Mouse (Mus musculus) cerebellum, adult 11 months (tissue): ENCODE data around the gene Trabd2b.

Source experiments
- DNase-seq: peaks from one replicate; pipeline ENCODE4 v3.0.0; 2022

Trabd2b gene

DNA sequence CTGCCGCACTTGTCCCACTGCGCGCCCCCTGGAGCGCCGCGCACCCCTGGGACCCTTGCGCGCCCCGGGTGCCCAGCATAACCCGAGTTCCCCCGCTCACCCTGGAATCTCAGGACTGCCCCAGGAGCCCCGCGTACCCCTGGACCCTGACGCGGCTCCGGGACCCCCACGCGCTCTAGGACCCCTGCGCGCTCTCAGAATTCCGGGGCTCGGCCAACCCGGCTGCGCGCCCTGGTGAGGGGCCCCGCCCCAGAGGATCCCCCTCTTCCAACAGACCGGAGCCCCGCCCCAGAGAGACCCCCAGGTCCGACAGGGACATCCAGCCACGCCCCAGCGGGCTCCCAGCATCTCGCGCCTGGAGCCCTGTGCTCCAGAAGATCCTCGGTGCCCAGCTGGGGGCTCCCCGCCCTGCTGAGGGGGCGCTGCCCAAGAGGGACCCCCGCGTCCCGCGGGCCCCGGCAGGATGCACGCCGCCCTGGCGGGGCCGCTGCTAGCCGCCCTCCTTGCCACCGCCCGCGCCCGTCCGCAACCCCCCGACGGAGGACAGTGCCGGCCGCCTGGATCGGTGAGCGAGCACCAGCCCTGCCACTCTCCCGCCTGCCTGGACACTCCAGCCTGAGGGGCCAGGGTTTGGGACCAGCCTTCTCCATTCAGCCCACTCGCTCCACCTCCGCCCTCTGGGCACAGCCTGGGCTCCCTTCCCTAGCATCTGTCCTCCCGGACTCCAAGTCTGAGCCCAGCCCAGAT, at the start of gene Trabd2b:
Trabd2b (plus strand) TSS at position 370 of the 747 bp plus-strand sequence.
- DNase-seq = no peak

GRCm38 (mm10) chr4:114357420-114357819, 49.1 kb upstream of the Trabd2b start:
- DNase-seq = no peak

DNA sequence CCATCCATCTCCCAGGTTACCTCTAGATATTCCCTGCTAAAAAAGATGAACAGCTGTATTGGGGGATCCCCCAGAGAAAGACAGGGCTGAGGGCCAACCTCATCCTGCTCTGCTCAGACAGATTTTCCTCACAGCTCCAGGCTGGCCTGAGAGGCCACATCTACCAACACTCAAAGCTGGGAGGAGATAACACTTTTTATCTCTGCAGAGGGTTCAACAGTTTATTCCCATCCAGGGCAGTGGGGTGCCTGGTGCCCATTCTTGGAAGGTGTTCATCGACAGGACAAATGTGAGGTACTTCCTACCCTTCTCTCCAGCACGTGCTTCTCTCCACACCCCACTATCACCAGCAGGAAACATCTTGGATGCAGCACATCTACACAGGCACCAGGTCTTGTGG, 47.6 kb upstream of the Trabd2b start:
- no peak for DNase-seq

DNA sequence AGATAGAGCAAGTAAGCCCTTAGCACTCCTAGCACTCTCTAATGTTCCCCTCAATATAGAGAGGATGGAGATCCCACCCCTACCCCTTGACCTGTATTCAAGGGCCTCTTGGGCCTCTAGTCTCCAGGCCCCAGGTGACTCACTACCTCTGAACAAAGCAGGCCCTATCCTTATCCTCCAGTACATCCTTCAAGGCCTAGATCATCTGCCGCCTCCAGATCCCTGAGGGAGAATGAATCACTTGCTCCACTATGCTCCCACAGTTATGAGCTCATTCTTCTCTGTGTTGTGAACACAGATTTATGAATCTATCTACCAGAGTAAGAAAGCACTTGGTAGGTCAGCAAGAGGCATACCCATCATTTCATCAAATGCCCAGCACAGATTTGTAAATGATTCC, 46.7 kb upstream of the Trabd2b start:
- no peak for DNase-seq

DNA sequence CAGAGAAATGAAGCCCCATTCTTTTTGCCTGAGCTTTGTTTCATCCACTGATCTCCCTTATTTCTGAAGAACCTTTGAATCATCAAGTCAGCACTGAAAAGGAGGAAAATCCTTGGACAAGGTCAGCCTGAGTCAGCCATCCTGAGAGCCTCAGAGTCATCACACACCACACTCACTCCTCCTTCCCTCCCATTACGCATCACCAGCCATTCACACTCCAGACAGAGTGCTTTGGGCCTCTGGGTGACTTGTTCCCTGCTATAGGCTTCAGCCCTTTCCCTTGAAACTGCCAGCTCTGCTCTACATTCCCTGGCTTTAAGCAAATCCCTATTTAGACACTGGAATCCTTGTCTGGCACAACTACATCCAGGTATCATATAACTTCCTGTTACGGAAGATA, 45.2 kb upstream of the Trabd2b start:
- no peak for DNase-seq

- no peak for DNase-seq
Measured at GRCm38 (mm10) chr4:114365000-114365399, 41.5 kb upstream of the Trabd2b start.

DNA sequence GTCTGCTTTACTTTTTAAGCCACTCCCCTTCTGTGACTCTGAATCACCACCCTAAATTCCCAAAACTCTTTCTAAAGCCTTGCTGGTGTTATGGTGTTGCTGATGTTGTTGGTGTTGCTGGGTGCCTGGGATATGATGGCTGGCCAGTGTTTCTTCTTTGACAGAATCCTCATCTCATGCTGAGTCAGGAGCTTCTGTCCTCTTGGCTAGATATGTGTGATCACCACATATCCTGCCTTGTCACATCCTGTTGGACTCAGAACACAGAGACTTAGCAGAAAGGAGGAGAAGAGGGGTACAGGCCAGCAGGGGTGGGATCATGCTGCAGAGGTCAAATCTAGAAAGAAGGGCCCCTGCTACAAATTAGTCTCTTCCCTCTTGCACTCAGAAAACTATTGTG, 40.9 kb upstream of the Trabd2b start:
- DNase-seq = no peak

DNA sequence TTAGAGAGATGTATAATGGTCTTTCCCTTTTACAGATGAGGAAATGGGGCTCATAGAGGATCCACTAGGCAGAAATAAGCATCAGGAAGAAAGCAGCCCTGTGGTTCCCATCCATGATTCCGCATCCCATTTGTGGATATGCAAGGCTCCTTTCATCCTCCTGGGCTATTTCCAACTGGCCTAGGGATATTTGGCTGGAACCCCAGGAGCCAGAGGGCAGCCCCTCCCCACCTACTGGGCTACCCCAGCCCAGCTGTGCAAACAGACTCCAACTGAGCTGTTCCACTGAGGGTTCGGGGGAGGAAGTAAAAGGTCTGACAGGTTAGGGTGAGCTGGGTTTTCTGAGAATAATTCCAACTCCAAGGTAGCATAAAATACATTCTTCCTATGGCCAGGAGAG, 39.5 kb upstream of the Trabd2b start:
- no peak for DNase-seq

GRCm38 (mm10) chr4:114367840-114368239, 38.7 kb upstream of the Trabd2b start:
- no peak for DNase-seq

DNA sequence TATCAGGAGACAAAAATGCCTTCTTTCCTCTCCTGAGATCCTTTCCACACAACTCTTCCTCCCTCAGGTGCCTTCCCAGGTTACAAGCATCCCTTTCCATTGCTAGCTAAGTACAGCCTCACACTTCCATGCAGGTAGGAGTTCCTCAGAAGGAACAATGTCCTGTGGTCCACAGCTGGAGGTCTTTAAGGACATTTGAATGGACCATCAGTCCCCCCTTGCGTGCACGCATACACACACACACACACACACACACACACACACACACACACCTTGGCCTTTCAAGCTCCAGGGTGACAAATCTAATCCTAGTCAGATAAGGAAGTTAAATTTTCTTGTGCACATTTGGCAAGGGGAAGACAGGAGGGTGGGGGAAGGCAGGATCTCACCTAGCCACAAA, 36.9 kb upstream of the Trabd2b start:
- no peak for DNase-seq

DNA sequence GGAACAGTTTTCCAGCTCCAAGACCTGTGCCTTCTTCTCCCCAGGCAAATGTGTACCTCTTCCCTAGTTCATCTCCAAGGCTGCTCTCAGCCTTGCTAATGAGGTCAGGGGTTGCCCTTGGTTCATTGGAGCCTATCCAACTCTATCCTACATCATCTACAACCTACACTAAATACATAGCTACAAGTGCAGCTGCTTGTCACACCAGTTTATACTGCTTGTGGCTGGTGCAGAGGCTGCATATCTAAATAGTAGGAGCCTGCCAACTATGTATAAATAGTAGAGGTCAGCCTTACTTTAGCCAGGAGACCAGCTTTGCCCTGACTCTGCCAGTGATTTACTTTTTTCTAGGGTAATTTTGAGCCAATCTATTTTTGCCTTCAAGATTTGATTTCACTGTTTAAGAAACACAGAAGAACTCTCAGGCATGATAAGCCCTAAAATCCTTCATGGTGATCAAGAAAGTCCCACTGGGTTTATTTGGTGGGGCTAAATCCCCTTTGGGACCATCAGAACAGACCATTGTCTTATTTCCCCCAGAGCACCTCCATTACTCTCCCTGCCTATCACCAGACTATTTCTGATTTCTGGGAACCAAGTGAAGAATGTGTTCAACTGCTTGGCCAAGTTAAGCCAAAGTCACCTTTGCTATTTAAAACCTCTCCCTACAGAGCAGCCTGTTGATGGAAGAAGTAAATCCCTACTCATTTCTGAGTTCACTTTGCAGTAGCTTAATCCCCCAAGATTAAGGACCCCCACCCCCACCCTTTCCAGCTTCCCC, 35.4 kb upstream of the Trabd2b start:
- DNase-seq = no peak

DNA sequence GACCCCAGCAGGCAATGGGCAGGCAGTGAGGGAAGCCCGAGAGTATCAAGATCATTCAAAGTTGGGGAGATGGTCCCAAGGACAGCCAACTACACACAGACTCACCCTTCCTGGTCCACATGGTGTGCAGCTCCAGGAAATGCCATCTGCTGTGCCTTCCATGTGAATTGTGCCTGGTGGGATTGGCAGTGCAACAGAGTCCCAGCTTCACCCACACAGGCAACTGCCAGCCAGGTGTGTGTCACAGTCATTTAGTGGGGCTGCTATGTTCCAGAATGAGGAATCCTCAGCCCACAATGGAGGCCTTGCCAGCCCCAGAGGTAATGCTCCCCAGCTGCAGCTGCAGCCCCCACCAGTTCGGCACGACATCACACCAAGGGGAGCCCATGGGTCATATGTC, 33.8 kb upstream of the Trabd2b start:
- DNase-seq = no peak

DNA sequence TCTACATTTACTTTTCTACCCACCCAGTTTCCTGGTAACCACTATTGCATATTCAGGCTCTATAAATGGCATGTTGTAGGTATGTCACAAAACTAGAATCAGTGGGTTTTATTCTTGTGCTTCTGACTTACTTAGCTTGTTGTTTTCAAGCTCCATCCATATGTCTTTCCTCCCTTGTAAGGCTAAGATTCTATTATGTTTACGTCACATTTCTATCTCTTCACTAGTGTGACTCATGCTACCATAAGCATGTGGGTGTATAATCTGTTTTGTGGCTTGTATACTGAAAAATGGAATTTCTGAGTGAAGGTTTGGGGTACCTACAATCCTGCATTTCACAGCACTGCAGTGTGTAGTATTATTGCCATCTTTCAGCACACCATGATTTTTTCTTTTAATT, 32.2 kb upstream of the Trabd2b start:
- no peak for DNase-seq

DNA sequence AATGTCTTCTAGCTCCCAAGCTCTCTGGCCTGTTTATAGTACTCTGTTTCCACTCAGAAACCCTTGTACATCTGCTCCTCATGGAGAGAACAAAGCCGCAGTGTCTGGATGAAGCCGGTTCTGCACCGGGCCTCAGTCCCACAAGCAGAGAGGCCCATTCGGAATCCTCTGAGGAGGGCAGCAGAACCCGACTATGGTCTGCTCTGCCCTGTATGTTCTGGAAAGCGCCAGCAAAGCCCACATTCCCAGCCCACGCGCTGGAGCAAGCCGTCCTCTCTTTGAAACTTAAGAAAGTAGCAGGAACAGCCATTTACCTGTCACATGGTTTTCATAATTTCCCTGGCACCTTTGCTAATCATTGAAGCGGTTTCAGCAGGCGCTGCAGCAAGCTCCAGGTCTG, 29.0 kb upstream of the Trabd2b start:
- no peak for DNase-seq

DNA sequence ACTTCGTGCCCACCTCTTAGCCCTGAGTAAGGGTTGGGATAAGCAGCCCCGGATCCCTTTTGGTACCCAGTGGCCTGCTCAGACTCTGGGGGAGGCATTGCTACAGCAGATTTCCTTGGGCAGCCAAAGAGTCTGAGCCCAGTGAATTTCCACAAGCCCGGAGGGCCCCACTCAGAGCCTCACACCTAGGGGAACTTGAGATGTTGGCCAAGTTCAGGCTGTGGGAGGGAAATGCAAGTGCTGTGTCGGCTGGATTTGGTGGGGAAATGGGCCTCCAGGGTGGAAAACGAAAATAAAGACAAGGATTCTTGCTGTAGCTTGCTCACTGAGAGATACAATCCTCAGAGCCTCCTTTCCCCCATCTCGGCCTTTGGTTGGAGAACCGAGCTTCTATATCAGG, 28.0 kb upstream of the Trabd2b start:
- no peak for DNase-seq

DNA sequence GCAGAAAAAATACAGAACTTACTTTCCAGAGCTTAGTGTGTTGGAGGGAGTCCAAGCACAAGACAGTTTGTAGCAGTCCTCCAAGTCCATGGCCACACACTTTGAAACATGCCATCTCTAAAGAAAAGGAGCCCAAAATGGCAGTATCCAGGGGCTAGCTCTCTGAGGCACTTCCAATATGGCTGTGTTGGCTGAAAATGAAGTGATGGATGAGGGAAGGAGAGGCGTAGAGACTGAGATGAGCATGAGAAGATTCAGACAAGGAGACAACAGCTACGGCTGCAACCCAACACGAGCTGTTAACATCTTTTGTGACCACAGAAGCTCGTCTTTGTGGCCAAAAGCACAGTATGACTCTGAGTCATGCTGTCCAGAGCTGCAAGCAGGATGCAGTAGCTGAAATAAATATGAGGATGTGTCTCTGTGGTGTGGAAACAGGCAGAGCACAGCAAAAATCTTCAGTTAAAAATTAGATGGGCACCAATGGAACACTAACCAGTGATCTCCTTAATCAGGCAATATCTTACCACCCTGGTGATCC, 27.0 kb upstream of the Trabd2b start:
- no peak for DNase-seq

GRCm38 (mm10) chr4:114382627-114383026, 23.9 kb upstream of the Trabd2b start:
- DNase-seq = no peak

DNA sequence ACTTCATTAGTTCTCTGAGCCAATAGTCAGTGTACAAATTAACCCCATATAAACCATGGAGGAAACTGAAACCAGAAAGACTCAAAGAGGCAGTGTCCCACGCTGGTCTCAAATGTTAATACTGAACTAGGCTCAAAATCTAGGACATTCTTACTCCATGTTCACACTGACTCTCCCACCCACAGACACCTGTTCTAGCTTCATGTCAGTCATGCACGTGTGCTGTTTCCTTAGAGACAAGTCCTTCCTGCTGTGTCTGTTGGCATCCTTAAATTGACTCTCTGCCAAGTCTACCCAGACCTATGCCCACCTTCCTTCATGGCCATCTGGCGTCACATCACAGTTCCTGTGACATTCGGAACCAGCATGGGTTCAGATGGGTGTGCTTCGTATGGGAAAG, 21.3 kb upstream of the Trabd2b start:
- no peak for DNase-seq

DNA sequence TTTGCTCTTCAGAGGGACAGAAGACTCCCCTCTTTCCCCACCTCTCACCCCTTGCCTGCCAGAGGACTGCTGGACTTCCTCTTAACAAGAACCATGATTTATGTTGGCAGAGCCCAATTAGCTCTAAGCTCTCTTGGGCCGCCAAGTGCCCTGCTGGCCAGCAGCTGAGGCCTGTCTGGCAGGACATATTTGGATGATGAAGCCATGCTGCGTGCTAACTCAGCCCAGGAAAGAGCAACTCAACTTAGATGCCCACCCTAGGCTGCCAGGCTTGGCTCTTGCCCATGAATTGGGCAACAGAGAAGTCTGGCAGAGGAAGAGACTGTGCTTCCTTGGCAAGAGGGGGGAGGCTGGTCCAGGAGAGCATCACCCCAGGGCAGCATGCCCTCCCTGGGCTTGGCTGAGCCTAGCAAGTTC, 20.1 kb upstream of the Trabd2b start:
- peak; percentile 44 for DNase-seq

GRCm38 (mm10) chr4:114387527-114388135, 18.9 kb upstream of the Trabd2b start:
- no peak for DNase-seq

- no peak for DNase-seq
Measured at GRCm38 (mm10) chr4:114388306-114388705, 18.2 kb upstream of the Trabd2b start.

DNA sequence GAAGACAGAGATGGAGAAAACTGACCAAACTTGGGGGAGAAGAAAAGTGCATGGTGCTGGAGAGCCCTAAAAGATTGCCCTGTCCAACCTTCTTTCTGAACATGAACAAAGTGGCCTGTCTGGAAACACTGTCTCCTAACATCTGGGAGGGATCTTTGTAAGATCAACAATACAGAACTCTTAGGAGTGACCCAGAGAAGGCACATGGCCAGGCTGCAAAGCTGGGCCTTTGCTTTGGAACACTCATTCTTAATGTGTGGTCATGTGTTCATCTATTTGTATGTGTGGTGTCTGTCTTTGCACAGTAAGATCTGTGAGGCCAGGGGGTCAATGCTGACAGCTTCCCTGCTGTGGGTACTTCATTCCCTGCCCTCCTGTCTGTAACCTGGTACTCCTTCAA, 16.9 kb upstream of the Trabd2b start:
- DNase-seq = no peak

- no peak for DNase-seq
Measured at GRCm38 (mm10) chr4:114397625-114398024, 8.9 kb upstream of the Trabd2b start.

GRCm38 (mm10) chr4:114399821-114400220, 6.7 kb upstream of the Trabd2b start:
- DNase-seq = no peak
